Comparison of ENCODE assay signal across 18 mouse cellular contexts in genomic region chr12:9054012-9054411, GRCm38 (mm10). TPM values are rescaled to one million over a fixed set of nuclear protein-coding genes. Genes with fewer than 3 reads are reported as not detected.
DNase-seq lines count a peak whose midpoint lies in the region; ATAC-seq lines count a peak whose summit lies in the region.
"Had no signal": no experiment of that assay in that cellular context is flagged by ENCODE, and none has a peak within 500 bp of the region (broad histone marks: within the 10 kb centered on the region; RNA-seq: fewer than 3 reads in every experiment).

No protein-coding gene starts in this region.

- H3K36me3 ChIP-seq in midbrain, embryonic 11.5 days (ENCODE audit: control insufficient read depth, insufficient read depth, low read length), result no peaks in the 10 kb centered on the region
- no peaks in the 10 kb centered on the region for H3K36me3 ChIP-seq in midbrain, embryonic 16.5 days (ENCODE audit: control insufficient read depth, insufficient read depth, low read length)
- H3K36me3 ChIP-seq: embryonic facial prominence, embryonic 13.5 days; forebrain, embryonic 12.5 days; heart, embryonic 13.5 days; hindbrain, embryonic 15.5 days had no signal

- no peak overlapping the region for H3K27ac ChIP-seq in midbrain, embryonic 11.5 days (ENCODE audit: low read depth, low read length)
- no peak overlapping the region for H3K27ac ChIP-seq in midbrain, embryonic 16.5 days (ENCODE audit: low read length)
- H3K27ac ChIP-seq: embryonic facial prominence, embryonic 13.5 days; forebrain, embryonic 12.5 days; heart, embryonic 13.5 days; hindbrain, embryonic 15.5 days had no signal

- H3K27me3 ChIP-seq in midbrain, embryonic 11.5 days (ENCODE audit: control insufficient read depth, insufficient read depth, low read length), result no peaks in the 10 kb centered on the region
- no peaks in the 10 kb centered on the region for H3K27me3 ChIP-seq in midbrain, embryonic 16.5 days (ENCODE audit: control insufficient read depth, insufficient read depth, low read depth, low read length)
- H3K27me3 ChIP-seq: forebrain, embryonic 12.5 days; heart, embryonic 13.5 days; hindbrain, embryonic 15.5 days had no signal

- no peak for ATAC-seq in midbrain, embryonic 11.5 days (ENCODE audit: low FRiP score)
- ATAC-seq in midbrain, embryonic 16.5 days, result no peak
- ATAC-seq: activated CD4-positive, CD25-positive, alpha-beta regulatory T cell, adult 4 months; forebrain, embryonic 16.5 days; intestine, embryonic 16.5 days had no signal

- DNase-seq in adrenal gland, adult 2 months, result peak; percentile 21
- DNase-seq in adrenal gland, adult 8-10 months, result no peak
- DNase-seq in heart, adult 11 months, result peak; percentile 87
- DNase-seq in heart, adult 9 months (ENCODE audit: low spot score in 2 of 2), result no peak
- DNase-seq in midbrain, embryonic 11.5 days (ENCODE audit: low spot score, missing footprints), result peak; percentile 77
- DNase-seq in c-Kit-positive CD71-positive TER-119-positive erythroid progenitor cells, embryonic 14.5 days (ENCODE audit: low spot score), result no peak
- no peak for DNase-seq in thymus, postnatal 10 days (ENCODE audit: low spot score in 2 of 2)
- DNase-seq: cerebellum, adult 2 months; gastrocnemius, postnatal 10 days; heart, postnatal 36 days had no signal

- H3K4me2 ChIP-seq in midbrain, embryonic 11.5 days, result no peak overlapping the region
- H3K4me2 ChIP-seq in midbrain, embryonic 16.5 days (ENCODE audit: low read length), result no peak overlapping the region
- H3K4me2 ChIP-seq: embryonic facial prominence, embryonic 13.5 days; forebrain, embryonic 12.5 days; heart, embryonic 13.5 days; hindbrain, embryonic 15.5 days had no signal

- no peaks in the 10 kb centered on the region for H3K4me1 ChIP-seq in midbrain, embryonic 11.5 days (ENCODE audit: control insufficient read depth, insufficient read depth, low read length)
- no peaks in the 10 kb centered on the region for H3K4me1 ChIP-seq in midbrain, embryonic 16.5 days (ENCODE audit: control insufficient read depth, insufficient read depth, low read length)
- H3K4me1 ChIP-seq: forebrain, embryonic 12.5 days; hindbrain, embryonic 15.5 days had no signal

- H3K9ac ChIP-seq in midbrain, embryonic 11.5 days (ENCODE audit: low read length), result no peak overlapping the region
- H3K9ac ChIP-seq in midbrain, embryonic 16.5 days (ENCODE audit: low read depth, low read length), result no peak overlapping the region
- H3K9ac ChIP-seq: forebrain, embryonic 12.5 days; heart, embryonic 13.5 days; hindbrain, embryonic 15.5 days had no signal

- 70% methylated on average over 2 of the region's 2 CpGs for WGBS in midbrain, embryonic 11.5 days
- WGBS in midbrain, embryonic 16.5 days, result 83% methylated on average over 2 of the region's 2 CpGs

- no peak overlapping the region for H3K4me3 ChIP-seq in midbrain, embryonic 11.5 days (ENCODE audit: low read depth, low read length)
- no peak overlapping the region for H3K4me3 ChIP-seq in midbrain, embryonic 16.5 days (ENCODE audit: low read depth, low read length)
- H3K4me3 ChIP-seq: embryonic facial prominence, embryonic 13.5 days; forebrain, embryonic 12.5 days; heart, embryonic 13.5 days; hindbrain, embryonic 15.5 days had no signal

- H3K9me3 ChIP-seq in midbrain, embryonic 11.5 days (ENCODE audit: control insufficient read depth, low read length), result no peaks in the 10 kb centered on the region
- H3K9me3 ChIP-seq in midbrain, embryonic 16.5 days (replicated peaks; ENCODE audit: control insufficient read depth, low read length, poor library complexity, severe bottlenecking), result no peaks in the 10 kb centered on the region
- H3K9me3 ChIP-seq: embryonic facial prominence, embryonic 13.5 days; forebrain, embryonic 12.5 days; heart, embryonic 13.5 days; hindbrain, embryonic 15.5 days had no signal

RNA-seq across cellular contexts. Expression of gene Ttc32, which starts 24.2 kb away (rescaled TPM):
- total RNA-seq in adrenal gland, adult 2 months (2021), result 10 to 100 TPM; 13.8 to 14.5 TPM
- 15.3 and 19.7 TPM in 2 replicates for polyA plus RNA-seq in adrenal gland, adult 2 months (2012; rRNA removed)
- 10 to 100 TPM; 11.5 to 15.7 (median 14.0) TPM for total RNA-seq in adrenal gland, adult 8-10 months (2022)
- 24.0 and 26.2 TPM in 2 replicates for polyA plus RNA-seq in midbrain, embryonic 11.5 days (2014; fragmentation: Nextera tagmentation; extraction: Ambion mirVana)
- 6.0 and 7.0 TPM in 2 replicates for polyA plus RNA-seq in midbrain, embryonic 16.5 days (2015; fragmentation: Nextera tagmentation; extraction: Ambion mirVana)

Comparison
In these comparisons a context has a peak if more than half of its experiments do, and no peak if none do; other contexts are left out.
1. DNase-seq: peak in adrenal gland, adult 2 months (single experiment), heart, adult 11 months (single experiment) and midbrain, embryonic 11.5 days (single experiment); none in adrenal gland, adult 8-10 months (single experiment), heart, adult 9 months (0 of 2), c-Kit-positive CD71-positive TER-119-positive erythroid progenitor cells, embryonic 14.5 days (single experiment) and thymus, postnatal 10 days (0 of 2).